Mouse (Mus musculus) limb, embryonic 13.5 days (tissue): ENCODE results near the gene Litaf. TPM values are rescaled to one million over a fixed set of nuclear protein-coding genes. Genes with fewer than 3 reads are reported as not detected.
"Not testable (repeated sequence)": the region's sequence is repeated elsewhere in the genome, so short reads cannot be mapped to it uniquely, and the experiment has no call there.

Source experiments
- ATAC-seq: fragments of 200-750 bp; cut with Nextera tagmentation; 2 replicates; pipeline ENCODE4 v1.8.0; 2017; ENCODE audit warnings: low read depth, moderate number of reproducible peaks, moderate TSS enrichment; ENCODE audit not compliant: low FRiP score
- H3K27ac ChIP-seq: fragments of 300-500 bp; sonication (generic); 2 replicates; pipeline ENCODE4 v1.5.1; 2015; ENCODE audit warnings: inconsistent platforms, mild to moderate bottlenecking, moderate library complexity
- H3K27me3 ChIP-seq: fragments of 300-500 bp; sonication (generic); 2 replicates; pipeline ENCODE4 v1.6.1; 2015; ENCODE audit warnings: mild to moderate bottlenecking, inconsistent platforms
- H3K36me3 ChIP-seq: fragments of 300-500 bp; sonication (generic); 2 replicates; pipeline ENCODE4 v1.6.1; 2015; ENCODE audit warnings: inconsistent platforms, mild to moderate bottlenecking, moderate library complexity
- H3K4me1 ChIP-seq: fragments of 300-500 bp; sonication (generic); 2 replicates; pipeline ENCODE4 v1.6.1; 2015; ENCODE audit warnings: inconsistent platforms
- H3K4me2 ChIP-seq: fragments of 300-500 bp; sonication (generic); replicated peaks from 2 replicates; pipeline ENCODE4 v1.6.1; 2015; ENCODE audit warnings: inconsistent platforms, mild to moderate bottlenecking, moderate library complexity
- H3K4me3 ChIP-seq: fragments of 300-500 bp; sonication (generic); 2 replicates; pipeline ENCODE4 v1.5.1; 2015; ENCODE audit warnings: moderate library complexity, mild to moderate bottlenecking, inconsistent platforms
- H3K9ac ChIP-seq: fragments of 300-500 bp; sonication (generic); 2 replicates; pipeline ENCODE4 v1.6.1; 2015; ENCODE audit warnings: mild to moderate bottlenecking, inconsistent platforms
- H3K9me3 ChIP-seq: fragments of 300-500 bp; sonication (generic); 2 replicates; pipeline ENCODE4 v1.6.1; 2016; ENCODE audit warnings: inconsistent platforms
- WGBS: fragments of 180-500 bp; shearing (Covaris S2); methylation state at CpG from one replicate; pipeline ENCODE4 v1.1.7; 2015; 5-methylcytosine and 5-hydroxymethylcytosine counted together
- polyA plus RNA-seq: library from polyadenylated mRNA; unstranded; fragments of >200 nt; fragmentation: Nextera tagmentation; extraction: Ambion mirVana; gene quantifications from 2 replicates; pipeline ENCODE4 v1.2.1, GENCODE M21; 2015

The Litaf gene
- polyA plus RNA-seq, 1 experiment from 2014 or later, result 103 TPM

DNA sequence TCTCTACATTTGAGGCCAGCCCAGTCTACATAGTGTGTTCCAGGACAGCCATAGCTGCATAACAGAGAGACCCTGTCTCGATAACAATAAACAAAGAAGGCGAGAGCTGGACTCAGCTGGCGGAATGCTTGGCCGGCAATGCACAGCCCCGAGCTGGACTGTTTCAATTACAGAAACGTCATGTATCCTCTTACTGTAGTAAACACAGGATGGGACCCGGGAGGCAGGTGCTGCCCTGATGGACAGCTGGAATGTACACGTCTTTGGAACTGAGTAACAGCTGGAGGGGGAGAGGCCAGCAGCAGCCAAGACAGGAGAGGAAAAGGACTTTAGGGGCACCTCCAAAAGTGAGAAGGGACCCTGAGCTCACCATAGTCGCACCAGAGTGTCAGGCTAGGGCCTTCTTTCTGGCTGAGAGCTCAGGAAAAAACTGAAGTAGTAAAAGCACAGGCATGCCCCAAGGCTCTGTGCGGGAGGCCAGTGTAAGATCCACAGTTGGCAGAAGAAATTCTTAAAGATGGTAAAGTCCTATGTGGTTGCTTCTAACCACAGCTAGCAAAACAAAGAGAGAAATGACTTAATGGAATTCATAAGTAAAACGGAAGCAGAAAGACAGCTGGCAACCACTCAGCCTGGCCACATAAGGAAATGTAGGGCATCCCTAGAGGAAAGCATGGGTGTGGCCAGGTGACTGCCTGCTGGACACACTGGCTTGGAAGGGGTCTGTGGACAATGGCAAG, 86.7 kb downstream of the Litaf start:
- H3K9me3 ChIP-seq, result no peaks in the 10 kb centered on the region
- WGBS, result 44% methylated on average over 11 of the region's 11 CpGs
- H3K9ac ChIP-seq, result no peak overlapping the region
- no peak overlapping the region for H3K4me3 ChIP-seq
- H3K27ac ChIP-seq, result peak overlapping the region; percentile 78
- no peaks in the 10 kb centered on the region for H3K27me3 ChIP-seq
- 0 out of 2 replicates have a peak, but pooled peaks have one; percentile 14 for ATAC-seq
- peaks cover 22% of the 10 kb centered on the region for H3K36me3 ChIP-seq
- no peak overlapping the region for H3K4me2 ChIP-seq
- peaks cover 38% of the 10 kb centered on the region for H3K4me1 ChIP-seq

DNA sequence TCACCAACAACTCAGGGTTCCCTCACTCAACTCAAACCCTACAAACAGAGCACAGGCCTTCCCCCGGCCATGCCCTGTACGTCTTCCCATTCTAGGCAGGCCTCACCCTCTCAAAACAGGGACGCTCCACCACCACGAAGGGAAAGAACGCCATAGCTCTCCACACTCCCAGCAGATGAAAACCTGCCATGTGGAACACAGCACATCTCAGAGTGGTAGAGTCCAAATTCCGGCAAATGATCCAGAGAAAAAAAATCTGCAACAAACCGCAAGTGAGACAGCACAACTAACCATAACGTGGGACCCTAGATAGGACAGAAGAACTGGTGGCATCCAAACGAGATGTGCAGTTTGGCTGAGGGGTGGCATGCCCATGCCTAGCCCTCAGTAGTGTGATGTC, 88.1 kb downstream of the Litaf start:
- Histone ChIP-seq H3K4me1 (peaks cover 38% of the 10 kb centered on the region), H3K27me3 (no peaks in the 10 kb centered on the region), H3K4me2 (no peak overlapping the region), H3K9me3 (no peaks in the 10 kb centered on the region), H3K4me3 (no peak overlapping the region), H3K9ac (no peak overlapping the region), H3K36me3 (peaks cover 27% of the 10 kb centered on the region), H3K27ac (no peak overlapping the region)
- 90% methylated on average over 9 of the region's 9 CpGs for WGBS
- no peak for ATAC-seq

DNA sequence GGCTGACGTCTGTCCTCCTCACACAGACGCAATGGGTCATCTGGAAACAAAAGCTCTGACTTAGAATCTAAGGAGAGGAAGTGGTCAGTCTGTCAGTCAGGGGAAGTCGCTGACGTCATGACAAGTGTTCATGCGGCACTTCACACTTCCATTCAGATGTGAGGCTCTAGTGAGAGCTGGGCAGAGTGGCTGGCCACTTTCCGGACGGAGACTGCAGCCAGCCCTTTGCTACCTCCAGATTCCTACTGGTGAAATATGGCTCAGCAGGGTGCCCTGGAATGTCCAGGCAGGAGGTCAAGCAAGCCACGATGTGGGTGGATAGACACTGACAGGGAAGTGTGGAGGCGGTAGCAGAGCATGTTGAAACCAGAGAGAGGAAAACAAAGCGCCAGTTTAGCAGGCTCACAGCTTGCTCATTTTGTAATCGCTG, 89.7 kb downstream of the Litaf start:
- Histone ChIP-seq H3K4me1 (peaks cover 31% of the 10 kb centered on the region), H3K27ac (no peak overlapping the region; the same call in 1 of the 2 replicates), H3K27me3 (no peaks in the 10 kb centered on the region), H3K4me3 (no peak overlapping the region), H3K36me3 (peaks cover 34% of the 10 kb centered on the region), H3K9ac (no peak overlapping the region), H3K9me3 (no peaks in the 10 kb centered on the region), H3K4me2 (no peak overlapping the region)
- ATAC-seq, result no peak
- WGBS, result 71% methylated on average over 11 of the region's 11 CpGs

GRCm38 (mm10) chr16:10974939-10975338, 91.0 kb downstream of the Litaf start:
- ATAC-seq, result peak; percentile 64; the same call in 1 of the 2 replicates

GRCm38 (mm10) chr16:10974037-10974446, 91.9 kb downstream of the Litaf start:
- H3K36me3 ChIP-seq, result peaks cover 34% of the 10 kb centered on the region
- no peaks in the 10 kb centered on the region for H3K9me3 ChIP-seq
- H3K27ac ChIP-seq, result no peak overlapping the region
- no peak for ATAC-seq
- no peaks in the 10 kb centered on the region for H3K27me3 ChIP-seq
- H3K4me1 ChIP-seq, result peaks cover 22% of the 10 kb centered on the region
- no peak overlapping the region for H3K9ac ChIP-seq
- 19% methylated on average over 3 of the region's 3 CpGs for WGBS
- H3K4me3 ChIP-seq, result no peak overlapping the region
- H3K4me2 ChIP-seq, result no peak overlapping the region

More at GRCm38 (mm10) chr16:10974939-10975338, 91.0 kb downstream of the Litaf start:
- Histone ChIP-seq H3K4me3 (no peak overlapping the region), H3K4me2 (no peak overlapping the region), H3K9me3 (no peaks in the 10 kb centered on the region), H3K4me1 (peaks cover 23% of the 10 kb centered on the region), H3K9ac (no peak overlapping the region), H3K27ac (no peak overlapping the region), H3K27me3 (no peaks in the 10 kb centered on the region), H3K36me3 (peaks cover 34% of the 10 kb centered on the region)
- WGBS, result 66% methylated on average over 5 of the region's 5 CpGs

- no peak for ATAC-seq
- Histone ChIP-seq H3K27me3 (no peaks in the 10 kb centered on the region), H3K4me2 (no peak overlapping the region), H3K27ac (no peak overlapping the region), H3K9me3 (no peaks in the 10 kb centered on the region), H3K4me3 (no peak overlapping the region), H3K36me3 (peaks cover 28% of the 10 kb centered on the region), H3K9ac (no peak overlapping the region), H3K4me1 (peaks cover 31% of the 10 kb centered on the region)
- 68% methylated on average over 6 of the region's 6 CpGs for WGBS
Measured at GRCm38 (mm10) chr16:10972259-10972658, 93.7 kb downstream of the Litaf start.

DNA sequence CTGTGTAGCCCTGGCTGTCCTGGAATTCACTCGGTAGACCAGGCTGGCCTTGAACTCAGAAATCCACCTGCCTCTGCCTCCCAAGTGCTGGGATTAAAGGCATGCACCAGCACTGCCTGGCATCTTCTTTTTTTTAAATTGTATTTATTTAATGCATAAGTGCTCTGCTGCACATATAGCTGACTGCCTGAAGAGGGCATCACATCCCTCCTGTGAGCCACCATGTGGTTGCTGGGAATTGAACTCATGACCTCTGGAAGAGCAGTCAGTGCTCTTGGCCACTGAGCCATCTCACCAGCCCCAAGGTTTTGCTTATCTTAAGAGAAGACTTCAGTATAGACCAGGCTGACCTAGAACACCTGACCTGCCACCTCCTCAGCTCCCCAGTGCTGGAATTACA, 96.0 kb downstream of the Litaf start:
- not testable (repeated sequence) for H3K27ac ChIP-seq, H3K9me3 ChIP-seq, H3K4me3 ChIP-seq, ATAC-seq, H3K27me3 ChIP-seq, H3K4me2 ChIP-seq, H3K9ac ChIP-seq
- Histone ChIP-seq H3K36me3 (peaks cover 28% of the 10 kb centered on the region), H3K4me1 (peaks cover 31% of the 10 kb centered on the region)
- WGBS, result 96% methylated on average over 1 of the region's 1 CpGs

GRCm38 (mm10) chr16:10969342-10969741, 96.6 kb downstream of the Litaf start:
- H3K4me1 ChIP-seq, result peaks cover 26% of the 10 kb centered on the region
- no peak overlapping the region for H3K27ac ChIP-seq
- ATAC-seq, result no peak
- no peak overlapping the region for H3K9ac ChIP-seq
- H3K36me3 ChIP-seq, result peaks cover 32% of the 10 kb centered on the region
- no peak overlapping the region for H3K4me3 ChIP-seq
- H3K4me2 ChIP-seq, result no peak overlapping the region
- WGBS, result 76% methylated on average over 5 of the region's 5 CpGs
- no peaks in the 10 kb centered on the region for H3K9me3 ChIP-seq
- H3K27me3 ChIP-seq, result no peaks in the 10 kb centered on the region

DNA sequence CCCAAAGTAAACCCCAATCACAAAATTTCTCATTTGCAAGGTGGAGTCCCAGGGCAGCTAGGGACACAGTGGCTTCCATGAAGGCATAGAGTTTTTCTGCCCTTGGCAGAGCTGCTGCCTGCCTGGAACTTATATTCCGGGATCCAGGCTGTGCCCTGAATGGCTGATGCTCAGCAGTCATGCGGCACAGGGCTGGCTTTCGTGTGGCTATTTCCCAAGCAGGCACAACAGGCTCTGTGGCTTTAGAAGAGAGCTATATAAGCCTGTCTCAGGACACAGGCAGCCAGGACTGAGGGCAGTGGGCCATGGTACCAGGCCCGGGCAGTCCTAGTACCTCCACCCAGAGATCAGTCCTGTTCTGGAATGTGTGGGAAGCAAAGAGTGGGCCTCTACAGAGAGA, 97.7 kb downstream of the Litaf start:
- no peak for ATAC-seq
- Histone ChIP-seq H3K9ac (no peak overlapping the region), H3K4me3 (no peak overlapping the region), H3K4me2 (no peak overlapping the region), H3K4me1 (peaks cover 19% of the 10 kb centered on the region), H3K27ac (no peak overlapping the region), H3K36me3 (peaks cover 36% of the 10 kb centered on the region), H3K27me3 (no peaks in the 10 kb centered on the region), H3K9me3 (no peaks in the 10 kb centered on the region)
- whole genome bisulfite sequencing, result 93% methylated on average over 4 of the region's 4 CpGs

DNA sequence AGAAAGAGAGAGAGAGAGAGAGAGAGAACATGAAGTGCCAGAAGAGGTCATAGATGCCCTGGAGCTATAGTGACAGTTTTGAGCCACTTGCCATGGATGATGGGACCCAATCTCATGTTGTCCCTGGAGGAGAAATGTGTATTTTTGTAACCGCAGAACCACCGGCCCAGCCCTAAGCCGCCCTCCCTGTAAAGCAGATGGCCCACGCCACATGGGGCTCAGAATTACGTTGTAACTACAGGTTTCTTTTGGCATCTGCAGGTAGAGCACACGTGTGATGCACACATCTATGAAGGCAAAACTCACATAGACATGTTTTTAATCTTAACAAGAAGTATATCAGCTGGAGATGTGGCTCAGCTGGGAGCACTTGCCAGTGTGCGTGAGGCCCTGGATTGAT, 98.2 kb downstream of the Litaf start:
- Histone ChIP-seq H3K36me3 (peaks cover 42% of the 10 kb centered on the region), H3K27ac (no peak overlapping the region), H3K27me3 (no peaks in the 10 kb centered on the region), H3K4me1 (peaks cover 19% of the 10 kb centered on the region), H3K4me2 (no peak overlapping the region), H3K4me3 (no peak overlapping the region), H3K9me3 (no peaks in the 10 kb centered on the region), H3K9ac (no peak overlapping the region)
- WGBS, result 84% methylated on average over 7 of the region's 7 CpGs
- no peak for ATAC-seq

DNA sequence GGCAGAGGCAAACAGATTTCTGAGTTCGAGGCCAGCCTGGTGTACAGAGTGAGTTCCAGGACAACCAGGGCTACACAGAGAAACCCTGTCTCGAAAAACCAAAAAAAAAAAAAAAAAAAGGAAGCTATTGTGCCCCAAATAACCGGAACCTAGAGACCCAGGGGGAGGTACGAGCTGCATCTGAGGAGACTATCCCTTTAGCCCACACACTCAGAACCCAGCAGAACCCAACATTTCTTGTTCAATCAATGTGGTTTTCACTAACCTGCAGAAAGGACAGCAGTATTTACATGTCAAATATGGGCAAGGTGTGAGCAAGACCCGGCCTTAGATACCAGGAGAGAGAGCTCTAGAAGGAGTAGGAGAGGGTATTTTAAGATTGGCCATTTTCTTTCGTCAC, 98.9 kb downstream of the Litaf start:
- Histone ChIP-seq H3K4me1 (peaks cover 19% of the 10 kb centered on the region), H3K27ac (no peak overlapping the region), H3K9me3 (no peaks in the 10 kb centered on the region), H3K27me3 (no peaks in the 10 kb centered on the region), H3K9ac (no peak overlapping the region), H3K4me3 (no peak overlapping the region), H3K4me2 (no peak overlapping the region), H3K36me3 (peaks cover 45% of the 10 kb centered on the region)
- ATAC-seq, result no peak
- 80% methylated on average over 6 of the region's 6 CpGs for WGBS

- H3K4me2 ChIP-seq, result no peak overlapping the region
- peaks cover 62% of the 10 kb centered on the region for H3K36me3 ChIP-seq
- peaks cover 19% of the 10 kb centered on the region for H3K4me1 ChIP-seq
- H3K9ac ChIP-seq, result no peak overlapping the region
- H3K27me3 ChIP-seq, result no peaks in the 10 kb centered on the region
- ATAC-seq, result no peak
- H3K4me3 ChIP-seq, result no peak overlapping the region
- no peaks in the 10 kb centered on the region for H3K9me3 ChIP-seq
- 85% methylated on average over 2 of the region's 2 CpGs for WGBS
- H3K27ac ChIP-seq, result no peak overlapping the region
Measured at GRCm38 (mm10) chr16:10965034-10965433, 100.9 kb downstream of the Litaf start.

DNA sequence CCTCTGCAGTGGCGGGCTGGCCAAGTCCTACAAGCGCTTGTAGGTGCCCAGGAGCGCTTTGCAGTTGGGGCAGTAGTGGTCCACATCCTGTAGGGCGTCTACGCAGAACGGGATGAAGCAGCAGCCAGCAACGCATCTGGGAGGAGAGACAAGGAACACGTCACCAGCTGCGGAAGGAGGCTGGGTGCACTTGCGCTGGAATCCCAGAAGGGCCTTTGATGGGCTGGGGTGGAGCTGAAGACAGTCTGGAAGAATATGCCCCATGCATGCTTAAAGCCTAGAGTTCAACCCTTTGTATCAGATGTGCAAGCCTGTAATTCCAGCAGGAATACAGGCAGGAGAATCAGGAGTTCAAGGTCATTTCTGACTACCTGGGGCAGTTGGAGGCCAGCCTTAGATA, 105.0 kb downstream of the Litaf start:
- ATAC-seq, result no peak
- Histone ChIP-seq H3K27me3 (no peaks in the 10 kb centered on the region), H3K27ac (no peak overlapping the region; the same call in 1 of the 2 replicates), H3K4me3 (no peak overlapping the region), H3K4me1 (peaks cover 17% of the 10 kb centered on the region), H3K4me2 (no peak overlapping the region), H3K36me3 (peaks cover 80% of the 10 kb centered on the region), H3K9ac (no peak overlapping the region), H3K9me3 (no peaks in the 10 kb centered on the region)
- WGBS, result 93% methylated on average over 10 of the region's 10 CpGs
